Mouse (Mus musculus) left cerebral cortex, postnatal 4 days (tissue): ENCODE measurements at regions not wholly inside any gene's neighbourhood (a gene's known extent, or its start where the extent isn't known, plus 50 kb on each side); places are given as distances from the start of the nearest gene placed in this dataset.

Experiments used
- DNase-seq: peaks from one replicate; pipeline ENCODE4 v3.0.0-alpha.2; 2022
- intact Hi-C: fragments of 180-260 bp; cut with DNase I; formaldehyde crosslinking; loops from one replicate; pipeline ENCODE4 v1.15.1; 2025

- intact Hi-C loops: no loop called here
- DNase-seq: no peak
These were observed 591.9 kb upstream of the Cdh6 start for GRCm38 (mm10) chr15:13765411-13765810.

- intact Hi-C loops: no loop called here
- DNase-seq: no peak
These were observed 591.1 kb upstream of the Cdh6 start for GRCm38 (mm10) chr15:13764587-13764986.

- no peak for DNase-seq
- intact Hi-C loops: no loop called here
These were observed 573.1 kb upstream of the Cdh6 start for GRCm38 (mm10) chr15:13746559-13746958.

GRCm38 (mm10) chr15:13706276-13706675, 532.8 kb upstream of the Cdh6 start:
- no peak for DNase-seq
- intact Hi-C loops: no loop called here

- intact Hi-C loops: no loop called here
- no peak for DNase-seq
These were observed 531.7 kb upstream of the Cdh6 start for GRCm38 (mm10) chr15:13705187-13705586.

- intact Hi-C loops: no loop called here
- DNase-seq: no peak
These were observed 494.7 kb upstream of the Cdh6 start for GRCm38 (mm10) chr15:13668193-13668592.

- intact Hi-C loops: no loop called here
- no peak for DNase-seq
These were observed 493.8 kb upstream of the Cdh6 start for GRCm38 (mm10) chr15:13667278-13667677.

- no peak for DNase-seq
- intact Hi-C loops: no loop called here
These were observed 488.8 kb upstream of the Cdh6 start for GRCm38 (mm10) chr15:13662275-13662674.

- no peak for DNase-seq
- intact Hi-C loops: no loop called here
These were observed 481.6 kb upstream of the Cdh6 start for GRCm38 (mm10) chr15:13655038-13655437.

GRCm38 (mm10) chr15:13635346-13635940, 462.0 kb upstream of the Cdh6 start:
- intact Hi-C loops: no loop called here
- DNase-seq: peak; percentile 23

GRCm38 (mm10) chr15:13602133-13602532, 428.7 kb upstream of the Cdh6 start:
- intact Hi-C loops: no loop called here

GRCm38 (mm10) chr15:13597856-13598255, 424.4 kb upstream of the Cdh6 start:
- intact Hi-C loops: no loop called here
- peak; percentile 9 for DNase-seq

More at GRCm38 (mm10) chr15:13602133-13602532, 428.7 kb upstream of the Cdh6 start:
- no peak for DNase-seq

GRCm38 (mm10) chr15:13593823-13594222, 420.3 kb upstream of the Cdh6 start:
- no peak for DNase-seq
- intact Hi-C loops: no loop called here

GRCm38 (mm10) chr15:13590864-13591263, 417.4 kb upstream of the Cdh6 start:
- no peak for DNase-seq
- intact Hi-C loops: no loop called here

- DNase-seq: no peak
- intact Hi-C loops: no loop called here
These were observed 409.8 kb upstream of the Cdh6 start for GRCm38 (mm10) chr15:13583300-13583699.

- DNase-seq: no peak
- intact Hi-C loops: no loop called here
These were observed 408.7 kb upstream of the Cdh6 start for GRCm38 (mm10) chr15:13582134-13582533.

GRCm38 (mm10) chr15:13573621-13574020, 400.1 kb upstream of the Cdh6 start:
- no peak for DNase-seq
- intact Hi-C loops: no loop called here

- intact Hi-C loops: no loop called here
- DNase-seq: peak; percentile 16
These were observed 387.4 kb upstream of the Cdh6 start for GRCm38 (mm10) chr15:13560920-13561319.

GRCm38 (mm10) chr15:13549207-13549837, 375.8 kb upstream of the Cdh6 start:
- intact Hi-C loops: no loop called here
- DNase-seq: no peak

- intact Hi-C loops: no loop called here
- DNase-seq: peak; percentile 13
These were observed 366.6 kb upstream of the Cdh6 start for GRCm38 (mm10) chr15:13540026-13540425.

- DNase-seq: no peak
- intact Hi-C loops: no loop called here
These were observed 360.5 kb upstream of the Cdh6 start for GRCm38 (mm10) chr15:13534017-13534416.

GRCm38 (mm10) chr15:13529960-13530359, 356.5 kb upstream of the Cdh6 start:
- DNase-seq: no peak
- intact Hi-C loops: no loop called here

GRCm38 (mm10) chr15:13529050-13529449, 355.6 kb upstream of the Cdh6 start:
- no peak for DNase-seq
- intact Hi-C loops: no loop called here
